ENCODE assay signal across 8 mouse cellular contexts in genomic region chr14:73474636-73475093, GRCm38 (mm10). TPM values are rescaled to one million over a fixed set of nuclear protein-coding genes. Genes with fewer than 3 reads are reported as not detected.
A peak's percentile ranks its signal among the peaks of the same experiment; 100 is the strongest.
DNase-seq lines count a peak whose midpoint lies in the region; ATAC-seq and TF ChIP-seq lines count a peak whose summit lies in the region.

No protein-coding gene starts in this region.

- peak; percentile 71 to 74 for DNase-seq in heart, adult 18-20 months
- DNase-seq in heart, adult 11 months: no peak
- DNase-seq in Patski (ENCODE audit: low read depth, low spot score): peak; percentile 30
- DNase-seq in hindbrain, embryonic 14.5 days (ENCODE audit: low spot score): peak; percentile 55
- DNase-seq in left cerebral cortex, adult 2 months (ENCODE audit: extremely low spot score in 1 of 2, low spot score in 2 of 2): peak; percentile 25
- DNase-seq in midbrain, embryonic 10.5 days (ENCODE audit: low spot score): peak; percentile 19
- no peak for DNase-seq in ovary, postnatal 14 days (ENCODE audit: low spot score)

- 17% methylated on average over 7 of the region's 7 CpGs for WGBS in embryonic facial prominence, embryonic 13.5 days
- WGBS in hindbrain, embryonic 14.5 days: 26% methylated on average over 7 of the region's 7 CpGs
- 43% methylated on average over 7 of the region's 7 CpGs for WGBS in midbrain, embryonic 10.5 days

- peaks cover 37% of the 10 kb centered on the region for H3K4me1 ChIP-seq in embryonic facial prominence, embryonic 13.5 days
- 0 out of 2 replicates have a peak, but pooled peaks cover 5% of the 10 kb centered on the region for H3K4me1 ChIP-seq in hindbrain, embryonic 14.5 days (replicated peaks; ENCODE audit: control insufficient read depth, insufficient read depth, low read length)
- peaks cover 3% of the 10 kb centered on the region for H3K4me1 ChIP-seq in midbrain, embryonic 10.5 days

- no peak overlapping the region for H3K4me3 ChIP-seq in embryonic facial prominence, embryonic 13.5 days
- H3K4me3 ChIP-seq in hindbrain, embryonic 14.5 days (replicated peaks; ENCODE audit: low read length): no peak overlapping the region
- no peak overlapping the region for H3K4me3 ChIP-seq in left cerebral cortex, adult 2 months
- H3K4me3 ChIP-seq in midbrain, embryonic 10.5 days: no peak overlapping the region

- peak; percentile 74 for ATAC-seq in Patski
- ATAC-seq in embryonic facial prominence, embryonic 13.5 days (ENCODE audit: insufficient number of reproducible peaks, insufficient read depth, low FRiP score, low TSS enrichment, low read depth): no peak
- ATAC-seq in hindbrain, embryonic 14.5 days (ENCODE audit: low FRiP score): peak; percentile 57; the same call in 1 of the 2 replicates

- H3K27me3 ChIP-seq in Patski: no peaks in the 10 kb centered on the region
- no peaks in the 10 kb centered on the region for H3K27me3 ChIP-seq in embryonic facial prominence, embryonic 13.5 days
- H3K27me3 ChIP-seq in hindbrain, embryonic 14.5 days (ENCODE audit: control insufficient read depth, insufficient read depth, low read length): no peaks in the 10 kb centered on the region
- no peaks in the 10 kb centered on the region for H3K27me3 ChIP-seq in midbrain, embryonic 10.5 days (ENCODE audit: low read depth, poor library complexity, severe bottlenecking)

- intact Hi-C loops in left cerebral cortex, adult 2 months (cut with DNase I): loop anchor here (1.0 to 5.0 kb wide), 3 partner anchors 91 to 367 kb away; no protein-coding TSS in a partner anchor

- peak overlapping the region; percentile 58 for H3K27ac ChIP-seq in embryonic facial prominence, embryonic 13.5 days
- peak overlapping the region; percentile 41; the same call in 1 of the 2 replicates for H3K27ac ChIP-seq in hindbrain, embryonic 14.5 days
- no peak overlapping the region; the same call in 1 of the 2 replicates for H3K27ac ChIP-seq in left cerebral cortex, adult 2 months
- H3K27ac ChIP-seq in midbrain, embryonic 10.5 days (replicated peaks): no peak overlapping the region

- TF ChIP-seq CTCF in Patski (IDR thresholded peaks at IDR 0.05): peak; percentile 75
- TF ChIP-seq CTCF in left cerebral cortex, adult 2 months (IDR thresholded peaks at IDR 0.05): peak; percentile 75

- CTCF ChIA-PET in Patski (lab: Charles Lee): interaction anchor here (0.7 to 3.1 kb wide), 8 partner anchors 9 to 352 kb away, joined by 3 to 11 read pairs (median 3); partner anchors contain the start of genes Rcbtb2 and Sucla2

- in situ Hi-C loops in Patski (cut with MboI; ENCODE audit: low pct_unique_long_range_greater_than_20kb): loop anchor here (5.0 to 10.0 kb wide), 3 partner anchors 87 to 370 kb away; partner anchors contain the start of genes Itm2b and Rb1

- H3K9me3 ChIP-seq in embryonic facial prominence, embryonic 13.5 days: no peaks in the 10 kb centered on the region
- no peaks in the 10 kb centered on the region for H3K9me3 ChIP-seq in hindbrain, embryonic 14.5 days (ENCODE audit: control insufficient read depth, low read length)
- no peaks in the 10 kb centered on the region for H3K9me3 ChIP-seq in midbrain, embryonic 10.5 days (replicated peaks)

- peak overlapping the region; percentile 21; the same call in 1 of the 2 replicates for H3K4me2 ChIP-seq in embryonic facial prominence, embryonic 13.5 days
- no peak overlapping the region for H3K4me2 ChIP-seq in hindbrain, embryonic 14.5 days (replicated peaks)

- H3K36me3 ChIP-seq in embryonic facial prominence, embryonic 13.5 days: no peaks in the 10 kb centered on the region
- H3K36me3 ChIP-seq in hindbrain, embryonic 14.5 days (replicated peaks; ENCODE audit: control insufficient read depth, insufficient read depth): no peaks in the 10 kb centered on the region
- no peaks in the 10 kb centered on the region for H3K36me3 ChIP-seq in midbrain, embryonic 10.5 days

- no peak overlapping the region for H3K9ac ChIP-seq in embryonic facial prominence, embryonic 13.5 days
- no peak overlapping the region for H3K9ac ChIP-seq in hindbrain, embryonic 14.5 days

- POLR2A ChIA-PET in Patski (lab: Charles Lee): interaction anchor here (0.6 to 1.5 kb wide), 5 partner anchors 12 to 95 kb away, joined by 3 to 6 read pairs (median 4); partner anchors contain the start of gene Itm2b

RNA-seq across cellular contexts. Expression of gene Med4, which starts 35.2 kb away (rescaled TPM):
- total RNA-seq in heart, adult 18-20 months (2021): 10 to 100 TPM; 21.3 to 23.7 TPM
- polyA plus RNA-seq in Patski (2021): 35.0 TPM
- 99.4 and 103 TPM in 2 replicates for polyA plus RNA-seq in embryonic facial prominence, embryonic 13.5 days (2015; fragmentation: Nextera tagmentation; extraction: Ambion mirVana)
- 63.9 and 67.8 TPM in 2 replicates for polyA plus RNA-seq in hindbrain, embryonic 14.5 days (2014; fragmentation: Nextera tagmentation; extraction: Ambion mirVana)
- total RNA-seq in left cerebral cortex, adult 2 months (2021): 10 to 100 TPM; 26.6 to 26.9 TPM
- 114 TPM in 2 replicates for polyA plus RNA-seq in midbrain, embryonic 10.5 days (2016; fragmentation: Nextera tagmentation; extraction: Ambion mirVana)

RNA-seq across cellular contexts. Expression of gene Sucla2, which starts 50.5 kb away (rescaled TPM):
- total RNA-seq in heart, adult 18-20 months (2021): 100 to 1,000 TPM; 776 to 832 TPM
- 181 TPM for polyA plus RNA-seq in Patski (2021)
- polyA plus RNA-seq in embryonic facial prominence, embryonic 13.5 days (2015; fragmentation: Nextera tagmentation; extraction: Ambion mirVana): 99.0 and 101 TPM in 2 replicates
- 139 and 145 TPM in 2 replicates for polyA plus RNA-seq in hindbrain, embryonic 14.5 days (2014; fragmentation: Nextera tagmentation; extraction: Ambion mirVana)
- 100 to 1,000 TPM; 143 to 160 TPM for total RNA-seq in left cerebral cortex, adult 2 months (2021)
- 104 and 109 TPM in 2 replicates for polyA plus RNA-seq in midbrain, embryonic 10.5 days (2016; fragmentation: Nextera tagmentation; extraction: Ambion mirVana)

Comparison
In these comparisons a context has a peak if more than half of its experiments do, and no peak if none do; other contexts are left out.
1. DNase-seq: peak in heart, adult 18-20 months (2 of 2), Patski (single experiment), hindbrain, embryonic 14.5 days (single experiment), left cerebral cortex, adult 2 months (2 of 2) and midbrain, embryonic 10.5 days (single experiment); none in heart, adult 11 months (single experiment) and ovary, postnatal 14 days (single experiment).
2. H3K27ac ChIP-seq: peak in embryonic facial prominence, embryonic 13.5 days (single experiment) and hindbrain, embryonic 14.5 days (single experiment); none in left cerebral cortex, adult 2 months (single experiment) and midbrain, embryonic 10.5 days (single experiment).